Mouse (Mus musculus) urinary bladder, postnatal 4 days (tissue): ENCODE measurements around the gene Tcstv1.
"Not testable (repeated sequence)": the region's sequence is repeated elsewhere in the genome, so short reads cannot be mapped to it uniquely, and the experiment has no call there.

Experiments
- DNase-seq, 2 experiments: peaks; one replicate each; pipeline ENCODE4 v3.0.0; 2021 to 2022; ENCODE audit warnings: low spot score in 2 of 2

Tcstv1 gene

GRCm38 (mm10) chr13:119894685-119895084 lies at the start of gene Tcstv1:
Gene Tcstv1, minus strand, starts transcription at chr13:119894785.
- not testable (repeated sequence) for DNase-seq

GRCm38 (mm10) chr13:119929172-119929571 lies 34.6 kb upstream of the Tcstv1 start, which contains the start of gene Gm21761:
Gene Gm21761, minus strand, starts transcription at chr13:119929272.
- DNase-seq = not testable (repeated sequence)

DNA sequence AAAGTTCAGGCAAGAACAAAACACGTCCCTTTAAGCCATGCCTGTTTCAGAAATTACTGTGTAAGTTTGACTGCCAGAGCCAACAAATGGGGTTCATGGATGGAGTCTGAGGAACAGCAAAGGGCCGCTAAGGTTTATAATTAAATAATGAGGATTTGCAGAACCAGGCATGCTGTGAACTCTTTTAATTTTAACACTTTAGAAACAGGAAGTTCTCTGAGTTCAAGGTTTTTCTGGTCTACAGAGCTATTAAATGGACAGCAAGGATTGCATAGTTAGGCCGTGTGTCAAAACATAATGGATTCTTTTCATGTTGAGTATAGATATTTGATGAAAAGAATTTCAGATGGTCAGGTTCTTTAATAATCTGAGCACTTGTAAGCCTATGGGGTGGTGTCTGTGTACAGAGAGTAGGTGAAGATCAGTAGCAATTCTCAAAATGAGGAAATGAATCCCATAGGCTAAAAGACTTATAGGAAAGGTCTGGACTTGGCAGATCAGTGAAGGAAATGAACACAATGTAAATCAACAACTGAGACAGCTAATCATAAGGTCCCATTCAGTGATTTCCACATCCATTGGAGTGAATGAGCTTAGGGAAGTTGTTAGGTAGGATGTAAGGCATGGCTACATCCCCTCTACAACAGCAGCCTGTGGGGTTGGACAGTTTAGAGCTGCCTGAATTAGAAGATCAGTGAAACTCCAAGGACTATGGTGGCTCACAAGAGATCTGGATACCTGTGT lies 30.2 kb upstream of the Tcstv1 start:
- not testable (repeated sequence) for DNase-seq

- DNase-seq = not testable (repeated sequence)
These were observed 22.6 kb upstream of the Tcstv1 start for GRCm38 (mm10) chr13:119916966-119917722.

GRCm38 (mm10) chr13:119916449-119916848 lies 21.9 kb upstream of the Tcstv1 start:
- not testable (repeated sequence) for DNase-seq

DNA sequence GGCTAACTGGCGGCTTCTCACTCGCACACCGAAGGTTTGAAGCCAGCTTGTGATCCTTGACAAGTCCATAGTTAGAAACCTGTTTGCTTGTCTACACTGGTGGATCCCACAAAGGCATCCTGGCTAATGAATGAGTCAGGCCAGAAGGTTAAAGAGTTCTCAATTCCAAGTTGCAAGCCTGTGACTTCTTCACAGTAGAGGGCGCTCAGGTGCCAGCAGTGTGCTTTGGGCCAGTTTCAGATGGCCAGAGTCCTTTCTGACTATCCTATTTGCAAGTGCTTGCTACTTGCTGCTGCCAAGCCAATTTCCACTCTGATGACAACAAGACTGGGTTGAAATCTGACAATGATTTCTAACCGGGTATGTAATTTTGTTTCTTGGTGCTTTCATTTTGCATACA lies 4.0 kb upstream of the Tcstv1 start:
- DNase-seq = not testable (repeated sequence)

DNA sequence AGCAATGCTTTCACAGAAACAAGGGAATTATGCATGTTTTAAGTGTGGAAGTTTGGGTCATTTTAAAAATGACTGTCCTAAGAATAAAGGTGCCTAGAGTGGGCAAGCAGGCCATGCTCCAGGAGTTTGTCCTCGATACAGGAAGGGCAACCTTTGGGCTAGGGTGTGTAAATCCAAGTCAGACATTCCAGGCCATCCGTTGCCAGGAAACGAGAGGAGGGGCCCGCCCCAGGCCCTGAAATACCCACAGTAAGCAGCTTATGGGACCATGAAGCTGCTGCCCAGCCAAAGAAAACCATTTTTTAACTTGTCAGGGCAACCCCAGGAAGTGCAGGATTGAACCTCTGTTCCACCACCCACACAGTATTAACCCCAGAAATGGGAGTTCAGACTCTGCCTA lies 7.7 kb downstream of the Tcstv1 start:
- not testable (repeated sequence) for DNase-seq

- DNase-seq = not testable (repeated sequence)
These were observed 30.1 kb downstream of the Tcstv1 start for GRCm38 (mm10) chr13:119864395-119864999.

DNA sequence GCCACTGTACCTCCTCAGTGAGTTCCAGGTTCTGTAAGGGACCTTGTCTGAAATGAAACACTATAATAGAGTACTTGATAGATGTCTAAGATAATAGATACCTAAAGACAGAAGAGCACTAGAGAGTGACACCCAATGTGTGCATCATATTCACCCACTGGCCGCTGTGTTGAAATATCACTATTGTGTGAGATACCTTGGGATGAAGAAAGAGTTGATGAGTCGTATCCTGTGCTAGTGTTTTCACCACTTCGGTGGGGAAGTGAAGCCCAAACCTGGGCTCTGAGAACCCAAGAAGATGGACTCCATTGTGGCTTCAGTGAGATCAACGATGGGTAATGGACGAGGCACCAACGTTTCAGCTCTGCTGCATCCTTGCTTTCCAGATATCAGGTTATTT lies 32.2 kb downstream of the Tcstv1 start:
- not testable (repeated sequence) for DNase-seq
